ENCODE assay signal across 27 mouse cellular contexts in genomic region chr13:84025348-84025747, GRCm38 (mm10).
DNase-seq lines count a peak whose midpoint lies in the region; ATAC-seq and TF ChIP-seq lines count a peak whose summit lies in the region.
"Had no signal": no experiment of that assay in that cellular context is flagged by ENCODE, and none has a peak within 500 bp of the region (broad histone marks: within the 10 kb centered on the region; RNA-seq: fewer than 3 reads in every experiment).

No protein-coding gene starts in this region.

- no peaks in the 10 kb centered on the region for H3K36me3 ChIP-seq in forebrain, embryonic 13.5 days (ENCODE audit: poor library complexity, severe bottlenecking)
- no peaks in the 10 kb centered on the region for H3K36me3 ChIP-seq in forebrain, embryonic 10.5 days (replicated peaks)
- no peaks in the 10 kb centered on the region for H3K36me3 ChIP-seq in lung, embryonic 14.5 days (ENCODE audit: insufficient read depth)
- no peaks in the 10 kb centered on the region for H3K36me3 ChIP-seq in forebrain, embryonic 16.5 days (ENCODE audit: control insufficient read depth, insufficient read depth)
- H3K36me3 ChIP-seq: embryonic facial prominence, embryonic 12.5 days; G1E; hindbrain, embryonic 10.5 days; intestine, embryonic 15.5 days; limb, embryonic 10.5 days; limb, embryonic 15.5 days; liver, embryonic 13.5 days; stomach, embryonic 15.5 days had no signal

- H3K9ac ChIP-seq in forebrain, embryonic 13.5 days, result no peak overlapping the region
- H3K9ac ChIP-seq in lung, embryonic 14.5 days, result no peak overlapping the region
- no peak overlapping the region for H3K9ac ChIP-seq in forebrain, embryonic 16.5 days (replicated peaks; ENCODE audit: low read depth, low read length)
- H3K9ac ChIP-seq: embryonic facial prominence, embryonic 12.5 days; intestine, embryonic 15.5 days; limb, embryonic 15.5 days; liver, embryonic 13.5 days; neural tube, embryonic 13.5 days; stomach, embryonic 15.5 days had no signal

- no peak overlapping the region for H3K4me3 ChIP-seq in forebrain, embryonic 13.5 days
- H3K4me3 ChIP-seq in forebrain, embryonic 10.5 days, result no peak overlapping the region
- no peak overlapping the region for H3K4me3 ChIP-seq in lung, embryonic 14.5 days (ENCODE audit: low read depth, low read length)
- H3K4me3 ChIP-seq in lung, adult 2 months (replicated peaks; ENCODE audit: extremely low read depth, low read depth, low read length), result no peak overlapping the region
- H3K4me3 ChIP-seq in forebrain, embryonic 16.5 days (replicated peaks; ENCODE audit: low read length), result no peak overlapping the region
- H3K4me3 ChIP-seq: embryonic facial prominence, embryonic 12.5 days; hindbrain, embryonic 10.5 days; intestine, embryonic 15.5 days; limb, embryonic 10.5 days; limb, embryonic 15.5 days; liver, embryonic 13.5 days; neural tube, embryonic 13.5 days; stomach, embryonic 15.5 days had no signal

- WGBS in forebrain, embryonic 13.5 days, result 86% methylated on average over 2 of the region's 2 CpGs
- 96% methylated on average over 2 of the region's 2 CpGs for WGBS in forebrain, embryonic 10.5 days
- WGBS in lung, embryonic 14.5 days, result 71% methylated on average over 2 of the region's 2 CpGs
- WGBS in lung, adult 2 months, result 76% methylated on average over 2 of the region's 2 CpGs
- WGBS in forebrain, embryonic 16.5 days, result 63% methylated on average over 2 of the region's 2 CpGs

- no peaks in the 10 kb centered on the region for H3K9me3 ChIP-seq in forebrain, embryonic 13.5 days (replicated peaks)
- no peaks in the 10 kb centered on the region for H3K9me3 ChIP-seq in forebrain, embryonic 10.5 days
- no peaks in the 10 kb centered on the region for H3K9me3 ChIP-seq in lung, embryonic 14.5 days (ENCODE audit: low read depth, low read length)
- no peaks in the 10 kb centered on the region for H3K9me3 ChIP-seq in forebrain, embryonic 16.5 days (ENCODE audit: control insufficient read depth, low read length)
- H3K9me3 ChIP-seq: embryonic facial prominence, embryonic 12.5 days; G1E; hindbrain, embryonic 10.5 days; intestine, embryonic 15.5 days; limb, embryonic 10.5 days; limb, embryonic 15.5 days; liver, embryonic 13.5 days; neural tube, embryonic 13.5 days; stomach, embryonic 15.5 days had no signal

- H3K4me2 ChIP-seq in forebrain, embryonic 13.5 days, result no peak overlapping the region
- H3K4me2 ChIP-seq in lung, embryonic 14.5 days, result no peak overlapping the region
- no peak overlapping the region for H3K4me2 ChIP-seq in forebrain, embryonic 16.5 days (ENCODE audit: low read length)
- H3K4me2 ChIP-seq: embryonic facial prominence, embryonic 12.5 days; intestine, embryonic 15.5 days; limb, embryonic 15.5 days; liver, embryonic 13.5 days; neural tube, embryonic 13.5 days; stomach, embryonic 15.5 days had no signal

- no peak for TF ChIP-seq POLR2A in lung, adult 2 months (IDR thresholded peaks at IDR 0.05; ENCODE audit: borderline replicate concordance, extremely low read depth, low read depth, low read length)

- peak; percentile 77 to 87 for DNase-seq in cerebellum, postnatal 10 days
- no peak for DNase-seq in forebrain, embryonic 10.5 days (ENCODE audit: extremely low spot score, low spot score)
- peak; percentile 4 for DNase-seq in lung, embryonic 14.5 days
- DNase-seq in lung, adult 2 months, result no peak
- no peak for DNase-seq in kidney, postnatal 14 days
- DNase-seq: adrenal gland, postnatal 10 days; gastrocnemius, postnatal 10 days; heart, postnatal 14 days; kidney, adult 2 months; kidney, postnatal 4 days; liver, embryonic 13.5 days; lung, adult 18-20 months; lung, postnatal 14 days; right cerebral cortex, postnatal 25 days had no signal

- no peak overlapping the region for H3K27ac ChIP-seq in forebrain, embryonic 13.5 days
- no peak overlapping the region for H3K27ac ChIP-seq in forebrain, embryonic 10.5 days
- H3K27ac ChIP-seq in lung, embryonic 14.5 days (ENCODE audit: low read depth), result no peak overlapping the region
- H3K27ac ChIP-seq in forebrain, embryonic 16.5 days (ENCODE audit: low read length), result peak overlapping the region; percentile 47; the same call in 1 of the 2 replicates
- H3K27ac ChIP-seq: embryonic facial prominence, embryonic 12.5 days; hindbrain, embryonic 10.5 days; intestine, embryonic 15.5 days; limb, embryonic 10.5 days; limb, embryonic 15.5 days; liver, embryonic 13.5 days; neural tube, embryonic 13.5 days; stomach, embryonic 15.5 days had no signal

- no peak for TF ChIP-seq CTCF in lung, embryonic 14.5 days (IDR thresholded peaks at IDR 0.05; ENCODE audit: low read depth)
- TF ChIP-seq CTCF in lung, adult 2 months (IDR thresholded peaks at IDR 0.05; ENCODE audit: insufficient read depth, low read length), result no peak

- H3K27me3 ChIP-seq in forebrain, embryonic 13.5 days, result no peaks in the 10 kb centered on the region
- H3K27me3 ChIP-seq in forebrain, embryonic 10.5 days (ENCODE audit: poor library complexity, severe bottlenecking), result no peaks in the 10 kb centered on the region
- H3K27me3 ChIP-seq in lung, embryonic 14.5 days (ENCODE audit: insufficient read depth, low read length), result no peaks in the 10 kb centered on the region
- H3K27me3 ChIP-seq in forebrain, embryonic 16.5 days (replicated peaks; ENCODE audit: control insufficient read depth, insufficient read depth, low read length), result no peaks in the 10 kb centered on the region
- H3K27me3 ChIP-seq: embryonic facial prominence, embryonic 12.5 days; intestine, embryonic 15.5 days; limb, embryonic 15.5 days; liver, embryonic 13.5 days; neural tube, embryonic 13.5 days; Patski; stomach, embryonic 15.5 days had no signal

- no peak for ATAC-seq in cerebellum, adult (ENCODE audit: insufficient number of reproducible peaks, low FRiP score, low TSS enrichment)
- ATAC-seq in forebrain, embryonic 13.5 days, result peak; percentile 63; the same call in 1 of the 2 replicates
- ATAC-seq in lung, embryonic 14.5 days (ENCODE audit: insufficient read depth), result no peak
- peak; percentile 54; the same call in 1 of the 2 replicates for ATAC-seq in forebrain, embryonic 16.5 days
- ATAC-seq: hindbrain, embryonic 16.5 days; intestine, embryonic 15.5 days; Patski had no signal

- H3K4me1 ChIP-seq in forebrain, embryonic 13.5 days, result peaks cover 9% of the 10 kb centered on the region; the same call in 1 of the 2 replicates
- H3K4me1 ChIP-seq in forebrain, embryonic 10.5 days, result peaks cover 26% of the 10 kb centered on the region
- H3K4me1 ChIP-seq in lung, embryonic 14.5 days (ENCODE audit: insufficient read depth), result no peaks in the 10 kb centered on the region
- H3K4me1 ChIP-seq in lung, adult 2 months (ENCODE audit: control insufficient read depth, insufficient read depth, low read length), result no peaks in the 10 kb centered on the region
- H3K4me1 ChIP-seq in forebrain, embryonic 16.5 days (replicated peaks; ENCODE audit: control insufficient read depth, insufficient read depth, low read length), result peaks cover 4% of the 10 kb centered on the region
- H3K4me1 ChIP-seq: embryonic facial prominence, embryonic 12.5 days; intestine, embryonic 15.5 days; limb, embryonic 10.5 days; limb, embryonic 15.5 days; liver, embryonic 13.5 days; neural tube, embryonic 13.5 days; stomach, embryonic 15.5 days had no signal

Comparison
In these comparisons a context has a peak if more than half of its experiments do, and no peak if none do; other contexts are left out.
1. DNase-seq: peak in cerebellum, postnatal 10 days (2 of 2) and lung, embryonic 14.5 days (single experiment); none in forebrain, embryonic 10.5 days (single experiment), lung, adult 2 months (single experiment) and kidney, postnatal 14 days (single experiment).
2. ATAC-seq: peak in forebrain, embryonic 13.5 days (single experiment) and forebrain, embryonic 16.5 days (single experiment); none in cerebellum, adult (single experiment) and lung, embryonic 14.5 days (single experiment).